Mouse (Mus musculus) kidney, embryonic 14.5 days (tissue): ENCODE data around the gene Usp50. TPM values are rescaled to one million over a fixed set of nuclear protein-coding genes. Genes with fewer than 3 reads are reported as not detected.
A peak's percentile ranks its signal among the peaks of the same experiment; 100 is the strongest.

Experiments
- ATAC-seq: fragments of 200-750 bp; cut with Nextera tagmentation; 2 replicates; pipeline ENCODE4 v1.8.0; 2017; ENCODE audit warnings: moderate number of reproducible peaks, mild to moderate bottlenecking, moderate TSS enrichment, moderate library complexity; ENCODE audit not compliant: low FRiP score, low TSS enrichment
- H3K27ac ChIP-seq: fragments of 300-500 bp; sonication (generic); 2 replicates; pipeline ENCODE4 v1.5.1; 2014; ENCODE audit warnings: low read depth, mild to moderate bottlenecking, low read length, moderate library complexity, mixed read lengths
- H3K27me3 ChIP-seq: fragments of 300-500 bp; sonication (generic); 2 replicates; pipeline ENCODE4 v1.6.1; 2014; ENCODE audit warnings: mild to moderate bottlenecking, low read length; ENCODE audit not compliant: control insufficient read depth, insufficient read depth
- H3K36me3 ChIP-seq: fragments of 300-500 bp; sonication (generic); 2 replicates; pipeline ENCODE4 v1.6.1; 2014; ENCODE audit warnings: low read length, mixed read lengths; ENCODE audit not compliant: control insufficient read depth, insufficient read depth
- H3K4me1 ChIP-seq: fragments of 300-500 bp; sonication (generic); 2 replicates; pipeline ENCODE4 v1.6.1; 2014; ENCODE audit warnings: low read length, mixed read lengths; ENCODE audit not compliant: control insufficient read depth, insufficient read depth
- H3K4me2 ChIP-seq: fragments of 300-500 bp; sonication (generic); replicated peaks from 2 replicates; pipeline ENCODE4 v1.6.1; 2014; ENCODE audit warnings: low read depth, mild to moderate bottlenecking, low read length
- H3K4me3 ChIP-seq: fragments of 300-500 bp; sonication (generic); 2 replicates; pipeline ENCODE4 v1.5.1; 2014; ENCODE audit warnings: mild to moderate bottlenecking, low read length
- H3K9ac ChIP-seq: fragments of 300-500 bp; sonication (generic); 2 replicates; pipeline ENCODE4 v1.6.1; 2014; ENCODE audit warnings: low read depth, mild to moderate bottlenecking, low read length, moderate library complexity
- H3K9me3 ChIP-seq: fragments of 300-500 bp; sonication (generic); 2 replicates; pipeline ENCODE4 v1.6.1; 2016; ENCODE audit warnings: low read length; ENCODE audit not compliant: control insufficient read depth
- WGBS: fragments of 180-500 bp; shearing (Covaris S2); extraction: QIAGEN DNeasy Blood & Tissue Kit; methylation state at CpG from one replicate; pipeline ENCODE4 v1.1.7; 2014; 5-methylcytosine and 5-hydroxymethylcytosine counted together
- polyA plus RNA-seq: library from polyadenylated mRNA; unstranded; fragments of >200 nt; fragmentation: Nextera tagmentation; extraction: Ambion mirVana; gene quantifications from 2 replicates; pipeline ENCODE4 v1.2.1, GENCODE M21; 2014

Gene Usp50
- polyA plus RNA-seq, 1 experiment from 2014 or later = 2.9 TPM

GRCm38 (mm10) chr2:126712950-126713349 is 70.3 kb downstream of the Usp50 start:
- Histone ChIP-seq H3K27ac (no peak overlapping the region), H3K9me3 (no peaks in the 10 kb centered on the region), H3K36me3 (no peaks in the 10 kb centered on the region), H3K9ac (no peak overlapping the region), H3K4me3 (no peak overlapping the region), H3K27me3 (no peaks in the 10 kb centered on the region), H3K4me2 (no peak overlapping the region), H3K4me1 (peaks cover 7% of the 10 kb centered on the region)
- ATAC-seq = no peak

- ATAC-seq = no peak
- Histone ChIP-seq H3K9ac (no peak overlapping the region), H3K4me3 (no peak overlapping the region), H3K27ac (no peak overlapping the region), H3K36me3 (no peaks in the 10 kb centered on the region), H3K4me1 (peaks cover 8% of the 10 kb centered on the region), H3K9me3 (no peaks in the 10 kb centered on the region), H3K4me2 (no peak overlapping the region), H3K27me3 (no peaks in the 10 kb centered on the region)
- WGBS = 95% methylated on average over 5 of the region's 5 CpGs
These were observed 70.7 kb downstream of the Usp50 start for GRCm38 (mm10) chr2:126712526-126712925.

- Histone ChIP-seq H3K4me1 (peaks cover 8% of the 10 kb centered on the region), H3K27ac (no peak overlapping the region), H3K9ac (peak overlapping the region; percentile 86; the same call in 1 of the 2 replicates), H3K36me3 (no peaks in the 10 kb centered on the region), H3K27me3 (no peaks in the 10 kb centered on the region), H3K4me3 (peak overlapping the region; percentile 93), H3K4me2 (peak overlapping the region; percentile 77), H3K9me3 (no peaks in the 10 kb centered on the region)
- ATAC-seq = no peak
- WGBS = 86% methylated on average over 4 of the region's 4 CpGs
These were observed 74.9 kb downstream of the Usp50 start for GRCm38 (mm10) chr2:126708361-126708760.

GRCm38 (mm10) chr2:126707438-126707779 is 75.9 kb downstream of the Usp50 start:
- Histone ChIP-seq H3K9ac (peak overlapping the region; percentile 86), H3K4me3 (peak overlapping the region; percentile 93), H3K36me3 (no peaks in the 10 kb centered on the region), H3K27me3 (no peaks in the 10 kb centered on the region), H3K4me1 (peaks cover 8% of the 10 kb centered on the region), H3K9me3 (no peaks in the 10 kb centered on the region), H3K27ac (peak overlapping the region; percentile 76; the same call in 1 of the 2 replicates), H3K4me2 (peak overlapping the region; percentile 77)
- peak; percentile 87 for ATAC-seq
- WGBS = 0% methylated on average over 20 of the region's 23 CpGs

- Histone ChIP-seq H3K36me3 (no peaks in the 10 kb centered on the region), H3K4me3 (peak within 1 kb of the TSS; percentile 93), H3K27me3 (no peaks in the 10 kb centered on the region), H3K9ac (peak within 1 kb of the TSS; percentile 86), H3K4me2 (peak within 1 kb of the TSS; percentile 77), H3K4me1 (peaks cover 8% of the 10 kb centered on the region), H3K27ac (peak within 1 kb of the TSS; percentile 76; the same call in 1 of the 2 replicates), H3K9me3 (no peaks in the 10 kb centered on the region)
- 2% methylated on average over 47 of the region's 47 CpGs for WGBS
- peak; percentile 100 for ATAC-seq
These were observed 76.4 kb downstream of the Usp50 start, which contains the start of gene Usp8 for GRCm38 (mm10) chr2:126706759-126707437. Gene Usp8 (plus strand): TSS chr2:126707328.

GRCm38 (mm10) chr2:126695285-126695684 is 88.0 kb downstream of the Usp50 start:
- 84% methylated on average over 6 of the region's 6 CpGs for WGBS
- H3K27ac ChIP-seq = no peak overlapping the region
- H3K4me3 ChIP-seq = no peak overlapping the region
- no peaks in the 10 kb centered on the region for H3K27me3 ChIP-seq
- no peaks in the 10 kb centered on the region for H3K36me3 ChIP-seq
- no peak overlapping the region for H3K4me2 ChIP-seq
- no peaks in the 10 kb centered on the region for H3K9me3 ChIP-seq
- no peaks in the 10 kb centered on the region for H3K4me1 ChIP-seq
- no peak overlapping the region for H3K9ac ChIP-seq
- no peak for ATAC-seq

- no peak overlapping the region for H3K27ac ChIP-seq
- H3K36me3 ChIP-seq = no peaks in the 10 kb centered on the region
- H3K9me3 ChIP-seq = peaks cover 4% of the 10 kb centered on the region
- 87% methylated on average over 3 of the region's 3 CpGs for WGBS
- no peak overlapping the region for H3K4me3 ChIP-seq
- no peak overlapping the region for H3K9ac ChIP-seq
- no peaks in the 10 kb centered on the region for H3K4me1 ChIP-seq
- no peak overlapping the region for H3K4me2 ChIP-seq
- no peak for ATAC-seq
- no peaks in the 10 kb centered on the region for H3K27me3 ChIP-seq
These were observed 92.0 kb downstream of the Usp50 start for GRCm38 (mm10) chr2:126691290-126691689.

- H3K27ac ChIP-seq = no peak overlapping the region
These were observed 100.3 kb downstream of the Usp50 start for GRCm38 (mm10) chr2:126682937-126683336.

GRCm38 (mm10) chr2:126682333-126682732 is 100.9 kb downstream of the Usp50 start:
- 64% methylated on average over 2 of the region's 2 CpGs for WGBS
- Histone ChIP-seq H3K4me3 (no peak overlapping the region), H3K27me3 (no peaks in the 10 kb centered on the region), H3K36me3 (peaks cover 6% of the 10 kb centered on the region; the same call in 1 of the 2 replicates), H3K9ac (no peak overlapping the region), H3K27ac (no peak overlapping the region; the same call in 1 of the 2 replicates), H3K9me3 (0 out of 2 replicates have a peak, but pooled peaks cover 6% of the 10 kb centered on the region), H3K4me1 (no peaks in the 10 kb centered on the region), H3K4me2 (no peak overlapping the region)
- no peak for ATAC-seq

More at GRCm38 (mm10) chr2:126682937-126683336, 100.3 kb downstream of the Usp50 start:
- ATAC-seq = no peak
- Histone ChIP-seq H3K36me3 (peaks cover 6% of the 10 kb centered on the region; the same call in 1 of the 2 replicates), H3K4me1 (no peaks in the 10 kb centered on the region), H3K4me2 (no peak overlapping the region), H3K9me3 (0 out of 2 replicates have a peak, but pooled peaks cover 6% of the 10 kb centered on the region), H3K9ac (no peak overlapping the region), H3K4me3 (no peak overlapping the region), H3K27me3 (no peaks in the 10 kb centered on the region)
- WGBS = 97% methylated on average over 1 of the region's 1 CpGs
